Mouse (Mus musculus): Measurements from ENCODE around the gene Birc5.

- TF ChIP-seq POLR2A (IDR thresholded peaks at IDR 0.05; ENCODE audit: borderline replicate concordance, extremely low read depth, low read depth, low read length) (no peak), CTCF (IDR thresholded peaks at IDR 0.05; ENCODE audit: insufficient read depth, low read length) (no peak)
These were observed 8.1 kb upstream of the Birc5 start for GRCm38 (mm10) chr11:117840910-117841309.
